Mouse (Mus musculus): ENCODE data around the gene Kcnh2. TPM values are rescaled to one million over a fixed set of nuclear protein-coding genes. Genes with fewer than 3 reads are reported as not detected.
A peak's percentile ranks its signal among the peaks of the same experiment; 100 is the strongest.

Kcnh2 gene
- polyA plus RNA-seq, 1 experiment: 3.1 TPM

DNA sequence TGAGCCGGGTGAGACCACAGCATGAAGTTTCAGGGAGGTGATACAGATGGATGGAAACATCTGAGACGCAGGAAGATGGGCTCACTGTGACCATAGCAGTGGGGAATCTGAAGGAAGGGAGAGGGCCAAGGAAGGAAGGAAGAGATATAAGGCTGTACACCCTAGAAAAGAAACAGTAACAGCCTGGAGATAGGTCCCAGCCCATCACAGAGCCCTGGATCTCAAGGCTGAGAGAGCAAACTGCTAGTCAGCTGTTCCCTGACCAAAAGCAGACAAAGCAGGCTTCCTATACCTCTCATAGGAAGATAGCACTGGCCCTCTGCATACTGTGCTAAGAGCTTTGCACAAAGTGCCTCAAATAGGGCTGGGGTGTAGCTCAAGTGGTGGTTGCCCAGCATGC, 27.3 kb upstream of the Kcnh2 start:
- H3K27me3 ChIP-seq (replicated peaks; ENCODE audit: control insufficient read depth, insufficient read depth, low read length): no peaks in the 10 kb centered on the region
- H3K4me1 ChIP-seq (ENCODE audit: control insufficient read depth, insufficient read depth, low read length): peaks cover 2% of the 10 kb centered on the region; the same call in 1 of the 2 replicates
- TF ChIP-seq CTCF (conservative IDR thresholded peaks at IDR 0.05; ENCODE audit: insufficient read depth, insufficient read length, low read depth, low read length) (no peak), POLR2A (IDR thresholded peaks at IDR 0.05; ENCODE audit: low read depth, low read length) (no peak)
- 89% methylated on average over 2 of the region's 2 CpGs for WGBS
- H3K36me3 ChIP-seq (ENCODE audit: control insufficient read depth, insufficient read depth, low read length): no peaks in the 10 kb centered on the region
- no peak overlapping the region for H3K27ac ChIP-seq (ENCODE audit: insufficient read depth, low read depth, low read length)
- no peak overlapping the region for H3K4me3 ChIP-seq (ENCODE audit: insufficient read depth, low read depth, low read length)
- DNase-seq: no peak

DNA sequence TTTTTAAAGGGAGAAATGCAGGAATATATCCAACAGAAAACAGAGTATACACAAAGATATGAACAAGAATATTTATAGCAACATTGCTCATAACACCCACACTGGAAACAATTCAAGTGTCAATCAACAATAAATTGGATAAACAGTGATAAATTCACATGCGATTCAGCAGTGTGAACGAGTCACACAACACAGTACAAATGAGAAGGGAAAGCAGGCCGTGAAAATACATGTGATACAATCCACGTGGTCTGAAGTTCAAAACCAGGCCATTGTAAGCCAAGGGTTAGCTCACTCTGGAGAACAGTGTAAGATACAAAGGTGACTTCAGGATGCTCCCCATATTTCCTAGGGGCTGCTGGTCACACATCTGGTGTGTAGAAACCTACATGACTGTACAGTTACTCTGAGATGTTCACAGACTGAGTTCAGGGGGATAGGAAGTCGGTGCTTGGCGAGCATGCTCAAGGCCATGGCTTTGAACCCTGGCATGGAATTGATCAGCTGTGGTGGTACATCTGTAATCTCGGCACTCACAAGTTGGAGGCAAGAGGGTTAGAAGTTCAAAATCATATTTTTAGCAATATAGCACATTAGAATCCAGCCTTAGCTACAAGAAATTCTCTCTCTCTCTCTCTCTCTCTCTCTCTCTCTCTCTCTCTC, 23.4 kb upstream of the Kcnh2 start:
- no peak for DNase-seq
- 65% methylated on average over 7 of the region's 7 CpGs for WGBS
- Histone ChIP-seq H3K4me3 (ENCODE audit: insufficient read depth, low read depth, low read length) (no peak overlapping the region), H3K27me3 (replicated peaks; ENCODE audit: control insufficient read depth, insufficient read depth, low read length) (no peaks in the 10 kb centered on the region), H3K27ac (ENCODE audit: insufficient read depth, low read depth, low read length) (no peak overlapping the region), H3K4me1 (ENCODE audit: control insufficient read depth, insufficient read depth, low read length) (no peaks in the 10 kb centered on the region), H3K36me3 (ENCODE audit: control insufficient read depth, insufficient read depth, low read length) (no peaks in the 10 kb centered on the region)
- TF ChIP-seq CTCF (conservative IDR thresholded peaks at IDR 0.05; ENCODE audit: insufficient read depth, insufficient read length, low read depth, low read length): no peak
- no peak for TF ChIP-seq POLR2A (IDR thresholded peaks at IDR 0.05; ENCODE audit: low read depth, low read length)

DNA sequence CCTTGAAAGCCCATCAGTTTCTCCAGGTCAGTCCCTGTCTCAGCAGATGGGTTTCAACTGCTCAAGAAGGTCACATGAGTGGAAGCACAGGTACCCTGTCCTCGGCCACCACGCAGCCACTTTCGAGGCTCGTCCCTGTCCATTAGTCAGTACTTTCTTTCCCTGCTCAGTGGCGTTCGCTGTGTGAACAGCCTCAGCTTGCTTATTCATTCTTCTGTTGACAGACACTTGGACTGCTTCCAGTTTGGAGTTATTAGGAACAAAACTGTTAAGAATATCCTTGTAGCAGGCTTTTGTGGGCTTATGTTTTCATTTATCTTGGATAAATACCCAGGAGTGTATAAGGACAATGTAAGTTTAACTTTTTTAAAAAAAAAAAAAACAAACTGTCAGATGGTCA, 22.8 kb upstream of the Kcnh2 start:
- no peak overlapping the region for H3K4me3 ChIP-seq (ENCODE audit: insufficient read depth, low read depth, low read length)
- no peak overlapping the region for H3K27ac ChIP-seq (ENCODE audit: insufficient read depth, low read depth, low read length)
- H3K36me3 ChIP-seq (ENCODE audit: control insufficient read depth, insufficient read depth, low read length): no peaks in the 10 kb centered on the region
- TF ChIP-seq CTCF (conservative IDR thresholded peaks at IDR 0.05; ENCODE audit: insufficient read depth, insufficient read length, low read depth, low read length) (no peak), POLR2A (IDR thresholded peaks at IDR 0.05; ENCODE audit: low read depth, low read length) (no peak)
- no peaks in the 10 kb centered on the region for H3K27me3 ChIP-seq (replicated peaks; ENCODE audit: control insufficient read depth, insufficient read depth, low read length)
- H3K4me1 ChIP-seq (ENCODE audit: control insufficient read depth, insufficient read depth, low read length): no peaks in the 10 kb centered on the region
- DNase-seq: peak; percentile 12
- 46% methylated on average over 6 of the region's 6 CpGs for WGBS

DNA sequence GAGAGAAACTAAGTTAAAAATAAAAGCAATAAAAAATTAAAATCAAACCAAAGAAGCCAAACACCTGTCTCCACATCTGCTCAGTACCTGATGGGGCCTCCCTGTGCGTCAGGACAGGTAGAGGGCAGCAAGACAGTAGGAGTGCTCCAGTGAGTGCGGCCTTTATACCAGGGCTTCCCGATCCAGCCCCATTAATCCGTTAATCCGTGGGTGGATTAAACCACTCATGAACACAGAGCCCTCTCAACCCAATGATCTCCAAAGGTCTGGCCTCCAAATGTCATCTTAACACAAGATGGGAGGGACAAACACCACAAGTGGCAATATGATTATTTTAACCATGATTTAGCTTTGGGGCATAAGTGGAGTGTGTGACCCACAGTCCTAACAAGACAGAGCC, 22.4 kb upstream of the Kcnh2 start:
- H3K36me3 ChIP-seq (ENCODE audit: control insufficient read depth, insufficient read depth, low read length): no peaks in the 10 kb centered on the region
- no peak overlapping the region for H3K4me3 ChIP-seq (ENCODE audit: insufficient read depth, low read depth, low read length)
- TF ChIP-seq CTCF (conservative IDR thresholded peaks at IDR 0.05; ENCODE audit: insufficient read depth, insufficient read length, low read depth, low read length) (no peak), POLR2A (IDR thresholded peaks at IDR 0.05; ENCODE audit: low read depth, low read length) (no peak)
- DNase-seq: no peak
- H3K27me3 ChIP-seq (replicated peaks; ENCODE audit: control insufficient read depth, insufficient read depth, low read length): no peaks in the 10 kb centered on the region
- no peak overlapping the region for H3K27ac ChIP-seq (ENCODE audit: insufficient read depth, low read depth, low read length)
- H3K4me1 ChIP-seq (ENCODE audit: control insufficient read depth, insufficient read depth, low read length): no peaks in the 10 kb centered on the region
- WGBS: 83% methylated on average over 5 of the region's 5 CpGs

DNA sequence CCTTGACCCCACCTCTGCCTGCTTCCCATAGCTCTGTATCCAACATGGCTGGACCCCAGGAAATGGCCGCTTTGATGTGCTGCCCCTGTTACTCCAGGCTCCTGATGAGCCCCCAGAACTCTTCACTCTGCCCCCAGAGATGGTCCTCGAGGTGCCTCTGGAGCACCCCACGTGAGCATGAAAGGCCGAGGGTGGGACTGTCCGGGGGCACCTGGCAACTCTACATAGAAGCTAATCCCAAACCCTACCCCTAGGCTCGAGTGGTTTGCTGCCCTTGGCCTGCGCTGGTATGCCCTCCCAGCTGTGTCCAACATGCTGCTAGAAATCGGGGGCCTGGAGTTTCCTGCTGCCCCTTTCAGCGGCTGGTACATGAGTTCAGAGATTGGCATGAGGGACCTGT, 18.4 kb upstream of the Kcnh2 start:
- H3K4me1 ChIP-seq (ENCODE audit: control insufficient read depth, insufficient read depth, low read length): no peaks in the 10 kb centered on the region
- H3K27me3 ChIP-seq (replicated peaks; ENCODE audit: control insufficient read depth, insufficient read depth, low read length): no peaks in the 10 kb centered on the region
- no peaks in the 10 kb centered on the region for H3K36me3 ChIP-seq (ENCODE audit: control insufficient read depth, insufficient read depth, low read length)
- no peak overlapping the region for H3K27ac ChIP-seq (ENCODE audit: insufficient read depth, low read depth, low read length)
- no peak overlapping the region for H3K4me3 ChIP-seq (ENCODE audit: insufficient read depth, low read depth, low read length)
- DNase-seq: no peak
- TF ChIP-seq POLR2A (IDR thresholded peaks at IDR 0.05; ENCODE audit: low read depth, low read length): no peak
- no peak for TF ChIP-seq CTCF (conservative IDR thresholded peaks at IDR 0.05; ENCODE audit: insufficient read depth, insufficient read length, low read depth, low read length)
- WGBS: 89% methylated on average over 9 of the region's 9 CpGs

DNA sequence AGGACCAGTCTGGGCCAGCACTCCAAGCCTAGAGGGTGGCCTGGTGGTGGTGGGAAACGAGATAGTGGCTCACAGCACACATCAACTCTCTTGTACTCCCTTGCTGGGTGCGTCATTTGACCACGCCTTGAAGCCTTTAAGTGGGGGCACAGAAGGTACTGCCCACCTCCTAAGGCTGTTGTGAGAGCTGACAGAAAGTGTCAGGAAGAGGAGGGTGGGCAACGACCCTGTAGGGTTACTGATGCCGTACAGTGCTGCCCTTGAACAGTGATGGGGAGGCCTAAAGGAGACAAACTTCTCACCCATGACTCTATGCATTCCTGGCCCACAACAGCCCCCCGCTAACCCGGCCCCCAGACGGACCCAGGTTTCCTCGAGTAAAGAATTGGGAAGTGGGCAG, 15.0 kb upstream of the Kcnh2 start:
- Histone ChIP-seq H3K27me3 (replicated peaks; ENCODE audit: control insufficient read depth, insufficient read depth, low read length) (no peaks in the 10 kb centered on the region), H3K4me3 (ENCODE audit: insufficient read depth, low read depth, low read length) (no peak overlapping the region), H3K36me3 (ENCODE audit: control insufficient read depth, insufficient read depth, low read length) (no peaks in the 10 kb centered on the region), H3K4me1 (ENCODE audit: control insufficient read depth, insufficient read depth, low read length) (no peaks in the 10 kb centered on the region), H3K27ac (ENCODE audit: insufficient read depth, low read depth, low read length) (no peak overlapping the region)
- TF ChIP-seq POLR2A (IDR thresholded peaks at IDR 0.05; ENCODE audit: low read depth, low read length): no peak
- no peak for TF ChIP-seq CTCF (conservative IDR thresholded peaks at IDR 0.05; ENCODE audit: insufficient read depth, insufficient read length, low read depth, low read length)
- DNase-seq: no peak
- 72% methylated on average over 9 of the region's 9 CpGs for WGBS

DNA sequence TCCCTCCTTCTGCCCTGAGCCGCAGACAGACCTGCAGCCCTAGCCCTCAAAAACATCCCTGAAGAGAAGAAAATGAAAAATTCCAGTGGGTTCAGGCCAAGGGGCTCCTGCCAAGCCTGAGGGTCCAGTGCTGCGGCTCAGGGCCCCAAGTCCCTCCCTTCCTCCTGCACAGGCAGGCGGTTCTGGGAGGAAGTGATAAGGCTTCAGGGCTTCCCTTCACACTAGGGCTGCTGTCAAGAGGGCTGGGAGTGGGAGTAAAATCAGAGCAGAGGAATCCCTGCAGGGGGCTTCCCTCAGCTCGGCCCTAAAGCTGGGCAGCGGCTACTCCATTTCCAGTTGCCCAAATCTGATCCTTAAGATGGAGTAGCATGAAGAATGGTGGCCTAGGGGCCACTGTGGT, 14.1 kb upstream of the Kcnh2 start:
- WGBS: 54% methylated on average over 5 of the region's 5 CpGs
- Histone ChIP-seq H3K4me3 (ENCODE audit: insufficient read depth, low read depth, low read length) (peak overlapping the region; percentile 54), H3K27ac (ENCODE audit: insufficient read depth, low read depth, low read length) (peak overlapping the region; percentile 68), H3K36me3 (ENCODE audit: control insufficient read depth, insufficient read depth, low read length) (no peaks in the 10 kb centered on the region), H3K4me1 (ENCODE audit: control insufficient read depth, insufficient read depth, low read length) (no peaks in the 10 kb centered on the region), H3K27me3 (replicated peaks; ENCODE audit: control insufficient read depth, insufficient read depth, low read length) (no peaks in the 10 kb centered on the region)
- DNase-seq: peak; percentile 17
- TF ChIP-seq CTCF (conservative IDR thresholded peaks at IDR 0.05; ENCODE audit: insufficient read depth, insufficient read length, low read depth, low read length): no peak
- TF ChIP-seq POLR2A (IDR thresholded peaks at IDR 0.05; ENCODE audit: low read depth, low read length): no peak

Data from kidney, adult 2 months (tissue).